Comparison of ENCODE assay signal across 8 mouse cellular contexts in genomic region chr11:117780582-117781111, GRCm38 (mm10). TPM values are rescaled to one million over a fixed set of nuclear protein-coding genes. Genes with fewer than 3 reads are reported as not detected.
DNase-seq lines count a peak whose midpoint lies in the region; ATAC-seq and TF ChIP-seq lines count a peak whose summit lies in the region.

No protein-coding gene starts in this region.

- ATAC-seq in forebrain, embryonic 13.5 days, result no peak
- peak; percentile 74 for ATAC-seq in limb, embryonic 12.5 days (ENCODE audit: insufficient number of reproducible peaks, insufficient read depth, low FRiP score, low TSS enrichment, low read depth)
- no peak for ATAC-seq in midbrain, embryonic 13.5 days

- no peak overlapping the region for H3K9ac ChIP-seq in forebrain, embryonic 13.5 days
- peak overlapping the region; percentile 70; the same call in 1 of the 2 replicates for H3K9ac ChIP-seq in limb, embryonic 12.5 days (replicated peaks)
- H3K9ac ChIP-seq in midbrain, embryonic 13.5 days (replicated peaks), result peak overlapping the region; percentile 48; the same call in 1 of the 2 replicates

- H3K27ac ChIP-seq in forebrain, embryonic 13.5 days, result no peak overlapping the region
- H3K27ac ChIP-seq in limb, embryonic 12.5 days, result peak overlapping the region; percentile 86
- no peak overlapping the region for H3K27ac ChIP-seq in midbrain, embryonic 13.5 days

- peak overlapping the region; percentile 55 for H3K4me2 ChIP-seq in forebrain, embryonic 13.5 days
- H3K4me2 ChIP-seq in limb, embryonic 12.5 days, result peak overlapping the region; percentile 98
- H3K4me2 ChIP-seq in midbrain, embryonic 13.5 days (replicated peaks), result peak overlapping the region; percentile 49

- no peak for TF ChIP-seq CTCF in E14TG2a.4 (conservative IDR thresholded peaks at IDR 0.05; ENCODE audit: low read length)

- peaks cover 49% of the 10 kb centered on the region for H3K36me3 ChIP-seq in E14TG2a.4 (ENCODE audit: insufficient read depth, low read length)
- no peaks in the 10 kb centered on the region for H3K36me3 ChIP-seq in forebrain, embryonic 13.5 days (ENCODE audit: poor library complexity, severe bottlenecking)
- H3K36me3 ChIP-seq in limb, embryonic 12.5 days, result peaks cover 25% of the 10 kb centered on the region
- H3K36me3 ChIP-seq in midbrain, embryonic 13.5 days, result no peaks in the 10 kb centered on the region
- H3K36me3 ChIP-seq in splenic B cell, adult 2 months (ENCODE audit: control insufficient read depth, insufficient read depth, low read length, poor library complexity, severe bottlenecking), result peaks cover 11% of the 10 kb centered on the region; the same call in 1 of the 2 replicates

- peak; percentile 94 to 95 for DNase-seq in adrenal gland, postnatal 36 days
- DNase-seq in heart, postnatal 4 days, result peak; percentile 90
- DNase-seq in splenic B cell, adult 2 months (ENCODE audit: low read depth, low spot score), result peak; percentile 97
- DNase-seq in cerebellum, adult 8-10 months, result no peak

- no peaks in the 10 kb centered on the region for H3K9me3 ChIP-seq in E14TG2a.4 (ENCODE audit: low read length)
- no peaks in the 10 kb centered on the region for H3K9me3 ChIP-seq in forebrain, embryonic 13.5 days (replicated peaks)
- no peaks in the 10 kb centered on the region for H3K9me3 ChIP-seq in limb, embryonic 12.5 days
- H3K9me3 ChIP-seq in midbrain, embryonic 13.5 days, result no peaks in the 10 kb centered on the region

- peaks cover 80% of the 10 kb centered on the region for H3K4me1 ChIP-seq in E14TG2a.4 (replicated peaks; ENCODE audit: low read depth, low read length)
- peaks cover 27% of the 10 kb centered on the region for H3K4me1 ChIP-seq in forebrain, embryonic 13.5 days
- H3K4me1 ChIP-seq in limb, embryonic 12.5 days (replicated peaks), result peaks cover 52% of the 10 kb centered on the region
- peaks cover 37% of the 10 kb centered on the region for H3K4me1 ChIP-seq in midbrain, embryonic 13.5 days (replicated peaks)

- H3K4me3 ChIP-seq in E14TG2a.4 (replicated peaks; ENCODE audit: low read length), result peak overlapping the region; percentile 87
- peak overlapping the region; percentile 24 for H3K4me3 ChIP-seq in forebrain, embryonic 13.5 days
- H3K4me3 ChIP-seq in limb, embryonic 12.5 days (replicated peaks), result peak overlapping the region; percentile 54
- H3K4me3 ChIP-seq in midbrain, embryonic 13.5 days (replicated peaks), result peak overlapping the region; percentile 32

- H3K27me3 ChIP-seq in E14TG2a.4 (ENCODE audit: insufficient read depth, low read length), result peaks cover 12% of the 10 kb centered on the region; the same call in 1 of the 2 replicates
- peaks cover 64% of the 10 kb centered on the region for H3K27me3 ChIP-seq in forebrain, embryonic 13.5 days
- peaks cover 32% of the 10 kb centered on the region for H3K27me3 ChIP-seq in limb, embryonic 12.5 days
- H3K27me3 ChIP-seq in midbrain, embryonic 13.5 days, result peaks cover 69% of the 10 kb centered on the region
- H3K27me3 ChIP-seq in splenic B cell, adult 2 months (ENCODE audit: control insufficient read depth, insufficient read depth, low read length, poor library complexity, severe bottlenecking), result no peaks in the 10 kb centered on the region

- 1% methylated on average over 19 of the region's 19 CpGs for WGBS in forebrain, embryonic 13.5 days
- WGBS in limb, embryonic 12.5 days, result 1% methylated on average over 19 of the region's 19 CpGs
- WGBS in midbrain, embryonic 13.5 days, result 4% methylated on average over 19 of the region's 19 CpGs

RNA-seq across cellular contexts. Expression of gene Tmc8, which starts 1.2 kb away (rescaled TPM):
- total RNA-seq in adrenal gland, postnatal 36 days (2021), result 1 to 10 TPM; 3.9 to 6.0 TPM
- polyA plus RNA-seq in forebrain, embryonic 13.5 days (2015; fragmentation: Nextera tagmentation; extraction: Ambion mirVana), result 0.45 and 0.52 TPM in 2 replicates
- 1 to 10 TPM; 3.1 to 3.3 TPM for total RNA-seq in heart, postnatal 4 days (2021)
- polyA plus RNA-seq in limb, embryonic 12.5 days (2016; fragmentation: Nextera tagmentation; extraction: Ambion mirVana), result 0.53 and 1.2 TPM in 2 replicates
- polyA plus RNA-seq in midbrain, embryonic 13.5 days (2015; fragmentation: Nextera tagmentation; extraction: Ambion mirVana), result 1.3 and 1.4 TPM in 2 replicates

RNA-seq across cellular contexts. Expression of gene Tmc6, which starts 1.4 kb away (rescaled TPM):
- total RNA-seq in adrenal gland, postnatal 36 days (2021), result 10 to 100 TPM; 25.4 to 31.3 TPM
- polyA plus RNA-seq in forebrain, embryonic 13.5 days (2015; fragmentation: Nextera tagmentation; extraction: Ambion mirVana), result 1.8 and 2.1 TPM in 2 replicates
- 10 to 100 TPM; 26.4 to 28.6 TPM for total RNA-seq in heart, postnatal 4 days (2021)
- 20.3 and 22.4 TPM in 2 replicates for polyA plus RNA-seq in limb, embryonic 12.5 days (2016; fragmentation: Nextera tagmentation; extraction: Ambion mirVana)
- 3.9 and 4.1 TPM in 2 replicates for polyA plus RNA-seq in midbrain, embryonic 13.5 days (2015; fragmentation: Nextera tagmentation; extraction: Ambion mirVana)

RNA-seq across cellular contexts. Expression of gene 6030468B19Rik, which starts 16.8 kb away (rescaled TPM):
- not detected for total RNA-seq in adrenal gland, postnatal 36 days (2021)
- polyA plus RNA-seq in forebrain, embryonic 13.5 days (2015; fragmentation: Nextera tagmentation; extraction: Ambion mirVana), result not detected in 2 replicates
- not detected for total RNA-seq in heart, postnatal 4 days (2021)
- polyA plus RNA-seq in limb, embryonic 12.5 days (2016; fragmentation: Nextera tagmentation; extraction: Ambion mirVana), result 0.26 and 0.33 TPM in 2 replicates
- polyA plus RNA-seq in midbrain, embryonic 13.5 days (2015; fragmentation: Nextera tagmentation; extraction: Ambion mirVana), result not detected in 2 replicates

RNA-seq across cellular contexts. Expression of gene Gm20708, which starts 28.8 kb away (rescaled TPM):
- under 1 TPM; 0.50 to 0.63 TPM for total RNA-seq in adrenal gland, postnatal 36 days (2021)
- polyA plus RNA-seq in forebrain, embryonic 13.5 days (2015; fragmentation: Nextera tagmentation; extraction: Ambion mirVana), result 0.36 and 0.49 TPM in 2 replicates
- 1 to 10 TPM; 2.7 to 3.5 TPM for total RNA-seq in heart, postnatal 4 days (2021)
- 0.36 and 0.58 TPM in 2 replicates for polyA plus RNA-seq in limb, embryonic 12.5 days (2016; fragmentation: Nextera tagmentation; extraction: Ambion mirVana)
- polyA plus RNA-seq in midbrain, embryonic 13.5 days (2015; fragmentation: Nextera tagmentation; extraction: Ambion mirVana), result 0.55 and 0.70 TPM in 2 replicates

RNA-seq across cellular contexts. Expression of gene Syngr2, which starts 28.8 kb away (rescaled TPM):
- 10 to 100 TPM; 80.4 to 97.8 TPM for total RNA-seq in adrenal gland, postnatal 36 days (2021)
- 15.9 and 17.4 TPM in 2 replicates for polyA plus RNA-seq in forebrain, embryonic 13.5 days (2015; fragmentation: Nextera tagmentation; extraction: Ambion mirVana)
- total RNA-seq in heart, postnatal 4 days (2021), result 10 to 100 TPM; 81.2 to 85.1 TPM
- 27.6 and 28.8 TPM in 2 replicates for polyA plus RNA-seq in limb, embryonic 12.5 days (2016; fragmentation: Nextera tagmentation; extraction: Ambion mirVana)
- polyA plus RNA-seq in midbrain, embryonic 13.5 days (2015; fragmentation: Nextera tagmentation; extraction: Ambion mirVana), result 14.3 and 15.0 TPM in 2 replicates

Comparison
In these comparisons a context has a peak if more than half of its experiments do, and no peak if none do; other contexts are left out.
1. H3K4me3 ChIP-seq: peak in every context shown above with its lines; median percentile 87 in E14TG2a.4; 54 in limb, embryonic 12.5 days; 32 in midbrain, embryonic 13.5 days; 24 in forebrain, embryonic 13.5 days.